Mouse (Mus musculus) layer of hippocampus, adult 2 months (tissue): ENCODE data around the gene Rab40b. TPM values are rescaled to one million over a fixed set of nuclear protein-coding genes. Genes with fewer than 3 reads are reported as not detected.

Experiments used
- DNase-seq, 2 experiments: peaks; one replicate each; pipeline ENCODE4 v3.0.0; 2022; ENCODE audit warnings: low spot score in 2 of 2
- H3K27ac ChIP-seq: fragments of 200-600 bp; 2 replicates; pipeline ENCODE4 v1.8.1; 2022
- H3K4me3 ChIP-seq: fragments of 200-600 bp; 2 replicates; pipeline ENCODE4 v1.8.1; 2022; ENCODE audit warnings: mild to moderate bottlenecking
- CTCF ChIP-seq: fragments of 200-600 bp; conservative IDR thresholded peaks from 2 replicates; pipeline ENCODE4 v1.8.1; 2022; ENCODE audit warnings: antibody characterized with exemption, mild to moderate bottlenecking, moderate library complexity
- long read RNA-seq, 2 experiments: library from polyadenylated mRNA; stranded (forward); transcript quantifications; one replicate each; pipeline ENCODE4 v2.0.0; 2021; ENCODE audit warnings: borderline mapping rate in 2 of 2
- total RNA-seq, 2 experiments: library from RNA; stranded (reverse); gene quantifications; 2 replicates each; pipeline ENCODE4 v1.2.3; 2021

The Rab40b gene
- 10 to 100 TPM; 64.8 to 69.4 TPM for total RNA-seq
- long read RNA-seq, experiment 1, transcript Rab40b-201 (6 exons, 1,861 nt) = major isoform, 43 of 55 reads
- long read RNA-seq, experiment 1, partial matches to known transcripts = 9 of 55 reads
- long read RNA-seq, experiment 1, other reads (novel, unspliced or antisense) = 3 of 55 reads
- long read RNA-seq, experiment 2, transcript Rab40b-201 (6 exons, 1,861 nt) = major isoform, 59 of 84 reads
- long read RNA-seq, experiment 2, partial matches to known transcripts = 6 of 84 reads
- long read RNA-seq, experiment 2, other reads (novel, unspliced or antisense) = 19 of 84 reads

- no peak; the same call in 1 of the 2 replicates for TF ChIP-seq CTCF
- Histone ChIP-seq H3K4me3 (peak within 1 kb of the TSS; percentile 94), H3K27ac (peak within 1 kb of the TSS; percentile 92)
- DNase-seq = peak; percentile 96 to 98
Observed at GRCm38 (mm10) chr11:121387750-121388553, at the start of gene Rab40b. Gene Rab40b (minus strand): TSS chr11:121388251.

- no peak overlapping the region for H3K4me3 ChIP-seq
Observed at GRCm38 (mm10) chr11:121437236-121437635, 49.2 kb upstream of the Rab40b start.

GRCm38 (mm10) chr11:121434156-121435155 lies 46.4 kb upstream of the Rab40b start, which contains the start of gene Fn3k:
Gene Fn3k (plus strand): TSS chr11:121434913.
- DNase-seq = peak; percentile 95 to 96
- no peak for TF ChIP-seq CTCF

More at GRCm38 (mm10) chr11:121437236-121437635, 49.2 kb upstream of the Rab40b start:
- no peak for TF ChIP-seq CTCF
- H3K27ac ChIP-seq = peak overlapping the region; percentile 39; the same call in 1 of the 2 replicates
- no peak for DNase-seq

GRCm38 (mm10) chr11:121433397-121433796 lies 45.3 kb upstream of the Rab40b start:
- no peak for DNase-seq
- H3K4me3 ChIP-seq = no peak overlapping the region
- no peak for TF ChIP-seq CTCF
- peak overlapping the region; percentile 93 for H3K27ac ChIP-seq

More at GRCm38 (mm10) chr11:121434156-121435155, 46.4 kb upstream of the Rab40b start, which contains the start of gene Fn3k:
- Histone ChIP-seq H3K4me3 (peak within 1 kb of the TSS; percentile 80), H3K27ac (peak within 1 kb of the TSS; percentile 93)

GRCm38 (mm10) chr11:121421553-121422173 lies 33.6 kb upstream of the Rab40b start:
- no peak for TF ChIP-seq CTCF
- Histone ChIP-seq H3K4me3 (peak overlapping the region; percentile 94), H3K27ac (peak overlapping the region; percentile 96)
- DNase-seq = no peak

DNA sequence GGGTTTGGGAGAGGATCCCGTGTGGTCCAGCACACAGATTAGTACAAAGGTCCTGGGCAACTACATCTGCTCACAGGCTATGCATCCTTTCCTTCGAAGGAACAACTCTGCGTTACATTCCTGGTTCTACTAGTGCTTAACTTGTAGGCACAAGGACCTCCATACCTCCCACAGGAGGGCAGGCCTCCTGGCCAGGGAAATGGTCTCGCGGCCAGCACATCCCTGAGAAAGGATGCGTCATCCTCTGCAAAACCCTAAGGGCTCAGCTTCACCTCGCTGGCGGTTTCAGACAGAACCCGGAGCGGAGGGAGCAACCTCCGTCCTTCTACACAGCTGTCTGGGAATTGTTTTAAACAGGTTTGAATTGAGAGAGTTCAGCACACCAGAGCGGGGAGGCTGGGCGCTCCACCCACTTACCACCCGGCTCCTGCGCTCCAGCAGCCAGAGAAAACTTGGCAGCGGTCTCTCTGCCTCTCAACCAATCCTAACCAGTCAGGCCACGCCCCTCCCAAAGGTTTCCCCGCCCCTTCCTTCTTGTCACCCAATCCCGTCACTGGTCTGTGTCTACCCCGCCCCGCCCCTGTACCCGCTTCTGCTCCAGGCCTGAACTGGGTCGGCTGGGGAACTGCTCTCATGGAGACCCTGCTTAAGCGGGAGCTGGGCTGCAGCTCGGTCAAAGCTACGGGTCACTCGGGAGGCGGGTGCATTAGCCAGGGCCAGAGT lies 32.9 kb upstream of the Rab40b start, which contains the start of gene Fn3krp:
Gene Fn3krp, plus strand, starts transcription at position 572 of the 723 bp plus-strand sequence.
- no peak for TF ChIP-seq CTCF
- peak; percentile 99 for DNase-seq
- Histone ChIP-seq H3K4me3 (peak within 1 kb of the TSS; percentile 94), H3K27ac (peak within 1 kb of the TSS; percentile 96)

DNA sequence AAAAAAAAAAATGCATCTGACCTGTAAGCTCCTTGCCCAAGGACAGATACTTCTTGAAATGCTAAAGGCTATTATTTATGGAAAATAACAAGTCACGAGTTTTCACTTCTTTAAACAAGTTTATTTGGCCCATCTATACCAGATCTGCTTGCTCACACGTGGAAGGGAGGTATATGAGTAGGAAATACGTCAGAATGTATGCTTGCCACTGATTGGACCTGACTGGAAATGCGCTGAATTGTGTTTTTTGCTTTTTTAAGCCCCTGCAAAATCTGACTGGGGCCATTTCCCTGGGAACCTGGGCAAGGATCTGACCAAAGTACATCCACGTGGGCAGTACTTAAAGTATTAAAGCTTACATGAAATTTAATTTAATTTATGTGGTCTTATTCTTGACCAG lies 32.3 kb upstream of the Rab40b start:
- TF ChIP-seq CTCF = no peak
- no peak for DNase-seq
- Histone ChIP-seq H3K4me3 (no peak overlapping the region), H3K27ac (peak overlapping the region; percentile 96)

DNA sequence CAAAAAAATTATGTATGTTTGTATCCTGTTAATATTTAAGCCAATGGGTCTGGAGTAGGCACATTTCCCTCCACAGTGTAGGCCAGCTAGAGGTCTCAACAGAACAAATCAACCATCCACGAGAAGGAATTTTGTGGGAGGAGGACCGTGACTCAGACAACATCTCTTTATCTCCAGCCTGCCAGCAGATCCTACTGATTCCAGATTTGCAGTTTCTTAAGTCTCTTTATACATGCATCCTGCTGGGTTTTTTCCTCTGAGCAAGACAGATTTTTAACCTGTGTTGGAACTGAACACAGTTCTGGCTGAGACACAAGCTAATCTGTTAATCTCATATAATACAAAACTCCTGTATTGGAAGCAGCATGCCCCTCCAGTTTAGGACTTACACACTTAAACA lies 30.9 kb upstream of the Rab40b start:
- peak in 1 of 2 experiments; percentile 37 for DNase-seq
- Histone ChIP-seq H3K4me3 (no peak overlapping the region), H3K27ac (no peak overlapping the region)
- TF ChIP-seq CTCF = no peak

DNA sequence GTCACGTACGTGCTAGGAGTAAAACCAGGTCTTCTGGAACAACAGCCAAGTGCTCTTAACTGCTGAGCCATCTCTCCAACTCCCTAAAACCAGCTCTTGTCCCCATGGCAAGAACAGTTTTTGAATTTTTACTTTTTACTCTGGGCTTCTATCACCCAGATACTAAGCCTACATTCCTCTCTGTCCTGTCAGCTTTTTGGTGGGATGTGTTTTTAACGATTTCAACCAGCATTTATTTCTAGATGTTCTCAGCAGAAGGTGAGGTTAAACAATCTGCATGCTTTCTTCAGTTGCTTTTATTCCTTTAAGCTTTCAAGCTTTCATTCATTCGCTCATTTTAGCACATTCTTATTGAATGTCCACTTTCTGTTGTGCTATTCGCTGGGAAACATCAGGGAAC lies 29.9 kb upstream of the Rab40b start:
- no peak for TF ChIP-seq CTCF
- no peak for DNase-seq
- Histone ChIP-seq H3K27ac (no peak overlapping the region), H3K4me3 (no peak overlapping the region)

- no peak overlapping the region for H3K27ac ChIP-seq
- no peak for DNase-seq
- no peak overlapping the region for H3K4me3 ChIP-seq
- TF ChIP-seq CTCF = no peak
Observed at GRCm38 (mm10) chr11:121415351-121415750, 27.3 kb upstream of the Rab40b start.

- Histone ChIP-seq H3K4me3 (no peak overlapping the region), H3K27ac (no peak overlapping the region)
- no peak for TF ChIP-seq CTCF
- DNase-seq = no peak
Observed at GRCm38 (mm10) chr11:121414762-121415161, 26.7 kb upstream of the Rab40b start.
